Mouse (Mus musculus): ENCODE measurements at regions not wholly inside any gene's neighbourhood (a gene's known extent, or its start where the extent isn't known, plus 50 kb on each side); places are given as distances from the start of the nearest gene placed in this dataset.
A peak's percentile ranks its signal among the peaks of the same experiment; 100 is the strongest.
"Not testable (repeated sequence)": the region's sequence is repeated elsewhere in the genome, so short reads cannot be mapped to it uniquely, and the experiment has no call there.

DNA sequence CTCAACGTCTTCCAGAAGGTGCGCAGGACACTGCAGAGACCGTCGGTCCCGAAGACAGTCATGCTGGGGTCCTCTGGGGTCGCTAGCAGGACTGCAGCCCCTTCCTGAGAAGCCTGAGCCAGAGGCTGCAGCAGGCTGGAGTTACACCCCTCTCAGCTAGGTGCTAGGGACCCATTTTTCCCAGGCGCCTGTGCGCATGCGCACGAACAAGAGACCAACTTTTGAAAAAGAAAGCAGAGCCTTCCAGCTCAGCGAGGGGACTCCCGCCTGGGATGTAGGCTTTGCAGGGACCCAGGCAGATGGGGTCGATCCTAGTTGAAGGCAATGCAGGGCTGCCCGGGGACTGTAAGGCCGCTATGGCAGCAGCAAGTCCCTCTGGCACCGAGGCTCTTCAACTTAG, 104.7 kb upstream of the Atg7 start:
- DNase-seq (ENCODE audit: low spot score) = not testable (repeated sequence)

DNA sequence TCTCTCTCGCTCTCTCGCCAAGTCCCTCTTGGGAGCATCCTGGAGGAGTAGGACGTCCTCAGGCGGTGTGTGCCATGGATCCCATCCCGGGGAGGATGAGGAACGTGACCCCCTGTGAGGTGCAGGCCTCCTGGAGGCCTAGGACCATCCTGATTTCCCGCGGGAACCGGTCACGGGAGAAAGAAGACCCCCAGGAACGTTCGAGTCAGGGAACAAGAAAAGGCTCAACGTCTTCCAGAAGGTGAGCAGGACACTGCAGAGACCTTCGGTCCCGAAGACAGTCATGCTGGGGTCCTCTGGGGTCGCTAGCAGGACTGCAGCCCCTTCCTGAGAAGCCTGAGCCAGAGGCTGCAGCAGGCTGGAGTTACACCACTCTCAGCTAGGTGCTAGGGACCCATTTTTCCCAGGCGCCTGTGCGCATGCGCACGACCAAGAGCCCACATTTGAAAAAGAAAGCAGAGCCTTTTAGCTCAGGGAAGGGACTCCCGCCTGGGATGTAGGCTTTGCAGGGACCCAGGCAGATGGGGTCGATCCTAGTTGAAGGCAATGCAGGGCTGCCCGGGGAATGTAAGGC, 92.7 kb upstream of the Atg7 start:
- not testable (repeated sequence) for DNase-seq (ENCODE audit: low spot score)

DNA sequence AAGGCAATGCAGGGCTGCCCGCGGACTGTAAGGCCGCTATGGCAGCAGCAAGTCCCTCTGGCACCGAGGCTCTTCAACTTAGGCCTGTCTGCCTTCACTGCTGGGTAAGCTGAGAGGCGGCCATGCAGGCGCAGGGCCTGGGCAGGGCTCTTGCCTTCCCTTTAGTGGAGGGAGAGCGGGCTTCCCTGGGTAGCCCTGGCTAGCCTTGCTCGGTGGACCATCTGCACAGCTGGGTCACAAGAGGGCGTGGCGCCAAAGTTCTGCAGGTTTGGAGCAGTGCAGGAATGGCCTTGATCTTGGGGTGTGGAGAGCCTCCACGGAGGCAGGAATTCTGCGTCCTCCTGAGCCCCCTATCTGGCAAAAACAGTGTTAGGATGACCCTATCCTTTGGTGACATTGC, 89.8 kb upstream of the Atg7 start:
- not testable (repeated sequence) for DNase-seq (ENCODE audit: low spot score)

GRCm38 (mm10) chr6:114555186-114555585, 87.7 kb upstream of the Atg7 start:
- not testable (repeated sequence) for DNase-seq (ENCODE audit: low spot score)

- peak; percentile 10 for DNase-seq (ENCODE audit: low spot score)
Measured at GRCm38 (mm10) chr6:114577319-114577718, 65.6 kb upstream of the Atg7 start.

All from urinary bladder, postnatal 10 days (tissue).